Mouse (Mus musculus): ENCODE results near the gene A930017K11Rik.

A930017K11Rik gene

GRCm38 (mm10) chr17:25959630-25960467, 7.5 kb upstream of the A930017K11Rik start:
- no peak for DNase-seq (ENCODE audit: low spot score in 2 of 2)

GRCm38 (mm10) chr17:25958771-25959494, 6.6 kb upstream of the A930017K11Rik start:
- no peak for DNase-seq (ENCODE audit: low spot score in 2 of 2)

- no peak for DNase-seq (ENCODE audit: low spot score in 2 of 2)
Observed at GRCm38 (mm10) chr17:25957586-25958051, 5.3 kb upstream of the A930017K11Rik start.

GRCm38 (mm10) chr17:25956631-25957030, 4.3 kb upstream of the A930017K11Rik start:
- no peak for DNase-seq (ENCODE audit: low spot score in 2 of 2)

- DNase-seq (ENCODE audit: low spot score in 2 of 2), result no peak
Observed at GRCm38 (mm10) chr17:25956201-25956600, 3.8 kb upstream of the A930017K11Rik start.

- DNase-seq (ENCODE audit: low spot score in 2 of 2), result no peak
Observed at GRCm38 (mm10) chr17:25955736-25956135, 3.4 kb upstream of the A930017K11Rik start.

- no peak for DNase-seq (ENCODE audit: low spot score in 2 of 2)
Observed at GRCm38 (mm10) chr17:25954671-25955070, 2.3 kb upstream of the A930017K11Rik start.

GRCm38 (mm10) chr17:25953161-25953560, 796 bp upstream of the A930017K11Rik start:
- DNase-seq (ENCODE audit: low spot score in 2 of 2), result no peak

GRCm38 (mm10) chr17:25951225-25951802, 1.1 kb downstream of the A930017K11Rik start:
- no peak for DNase-seq (ENCODE audit: low spot score in 2 of 2)

GRCm38 (mm10) chr17:25950706-25951105, 1.7 kb downstream of the A930017K11Rik start:
- no peak for DNase-seq (ENCODE audit: low spot score in 2 of 2)

- no peak for DNase-seq (ENCODE audit: low spot score in 2 of 2)
Observed at GRCm38 (mm10) chr17:25949981-25950380, 2.4 kb downstream of the A930017K11Rik start.

- DNase-seq (ENCODE audit: low spot score in 2 of 2), result no peak
Observed at GRCm38 (mm10) chr17:25948051-25948450, 4.3 kb downstream of the A930017K11Rik start.

- no peak for DNase-seq (ENCODE audit: low spot score in 2 of 2)
Observed at GRCm38 (mm10) chr17:25947576-25947975, 4.8 kb downstream of the A930017K11Rik start.

- no peak for DNase-seq (ENCODE audit: low spot score in 2 of 2)
Observed at GRCm38 (mm10) chr17:25946891-25947290, 5.5 kb downstream of the A930017K11Rik start.

- no peak for DNase-seq (ENCODE audit: low spot score in 2 of 2)
Observed at GRCm38 (mm10) chr17:25946349-25946748, 6.0 kb downstream of the A930017K11Rik start.

- no peak for DNase-seq (ENCODE audit: low spot score in 2 of 2)
Observed at GRCm38 (mm10) chr17:25945517-25946155, 6.7 kb downstream of the A930017K11Rik start.

- no peak for DNase-seq (ENCODE audit: low spot score in 2 of 2)
Observed at GRCm38 (mm10) chr17:25944366-25945163, 7.8 kb downstream of the A930017K11Rik start, which contains the start of the genes Pigq and Nhlrc4. TSS of gene Pigq (minus strand) at chr17:25944936. TSS of gene Nhlrc4 (minus strand) at chr17:25944961.

GRCm38 (mm10) chr17:25943769-25944168, 8.6 kb downstream of the A930017K11Rik start:
- DNase-seq (ENCODE audit: low spot score in 2 of 2), result no peak

GRCm38 (mm10) chr17:25943221-25943620, 9.1 kb downstream of the A930017K11Rik start:
- DNase-seq (ENCODE audit: low spot score in 2 of 2), result no peak

GRCm38 (mm10) chr17:25942597-25943151, 9.7 kb downstream of the A930017K11Rik start:
- DNase-seq (ENCODE audit: low spot score in 2 of 2), result no peak
